Mouse (Mus musculus) liver, embryonic 16.5 days (tissue): Measurements from ENCODE around the gene Ing5. TPM values are rescaled to one million over a fixed set of nuclear protein-coding genes. Genes with fewer than 3 reads are reported as not detected.
"Not testable (repeated sequence)": the region's sequence is repeated elsewhere in the genome, so short reads cannot be mapped to it uniquely, and the experiment has no call there.

Experiments used
- ATAC-seq: fragments of 200-750 bp; cut with Nextera tagmentation; 2 replicates; pipeline ENCODE4 v1.8.0; 2017; ENCODE audit warnings: low read depth, mild to moderate bottlenecking, moderate number of reproducible peaks, moderate library complexity
- H3K27ac ChIP-seq: fragments of 300-500 bp; sonication (generic); 2 replicates; pipeline ENCODE4 v1.5.1; 2014; ENCODE audit warnings: mild to moderate bottlenecking, low read length
- H3K27me3 ChIP-seq: fragments of 300-500 bp; sonication (generic); 2 replicates; pipeline ENCODE4 v1.6.1; 2014; ENCODE audit warnings: low read depth, low read length, mixed read lengths; ENCODE audit not compliant: control insufficient read depth, insufficient read depth
- H3K36me3 ChIP-seq: fragments of 300-500 bp; sonication (generic); 2 replicates; pipeline ENCODE4 v1.6.1; 2014; ENCODE audit warnings: mild to moderate bottlenecking; ENCODE audit not compliant: control insufficient read depth, insufficient read depth
- H3K4me1 ChIP-seq: fragments of 300-500 bp; sonication (generic); 2 replicates; pipeline ENCODE4 v1.6.1; 2014; ENCODE audit warnings: low read depth, low read length, mixed read lengths; ENCODE audit not compliant: control insufficient read depth
- H3K4me2 ChIP-seq: fragments of 300-500 bp; sonication (generic); 2 replicates; pipeline ENCODE4 v1.6.1; 2014; ENCODE audit warnings: low read depth, low read length, mixed read lengths
- H3K4me3 ChIP-seq: fragments of 300-500 bp; sonication (generic); 2 replicates; pipeline ENCODE4 v1.5.1; 2014; ENCODE audit warnings: low read depth, mild to moderate bottlenecking, low read length
- H3K9ac ChIP-seq: fragments of 300-500 bp; sonication (generic); 2 replicates; pipeline ENCODE4 v1.6.1; 2014; ENCODE audit warnings: low read depth, low read length
- H3K9me3 ChIP-seq: fragments of 300-500 bp; sonication (generic); replicated peaks from 2 replicates; pipeline ENCODE4 v1.6.1; 2016; ENCODE audit warnings: low read length; ENCODE audit not compliant: control insufficient read depth
- WGBS: fragments of 180-500 bp; shearing (Covaris S2); extraction: QIAGEN DNeasy Blood & Tissue Kit; methylation state at CpG from one replicate; pipeline ENCODE4 v1.1.7; 2014; ENCODE audit not compliant: insufficient replicate concordance; 5-methylcytosine and 5-hydroxymethylcytosine counted together
- polyA plus RNA-seq: library from polyadenylated mRNA; unstranded; fragments of >200 nt; fragmentation: Nextera tagmentation; extraction: Ambion mirVana; gene quantifications from 2 replicates; pipeline ENCODE4 v1.2.1, GENCODE M21; 2015

The Ing5 gene
- polyA plus RNA-seq, 1 experiment from 2014 or later = 8.6 TPM

DNA sequence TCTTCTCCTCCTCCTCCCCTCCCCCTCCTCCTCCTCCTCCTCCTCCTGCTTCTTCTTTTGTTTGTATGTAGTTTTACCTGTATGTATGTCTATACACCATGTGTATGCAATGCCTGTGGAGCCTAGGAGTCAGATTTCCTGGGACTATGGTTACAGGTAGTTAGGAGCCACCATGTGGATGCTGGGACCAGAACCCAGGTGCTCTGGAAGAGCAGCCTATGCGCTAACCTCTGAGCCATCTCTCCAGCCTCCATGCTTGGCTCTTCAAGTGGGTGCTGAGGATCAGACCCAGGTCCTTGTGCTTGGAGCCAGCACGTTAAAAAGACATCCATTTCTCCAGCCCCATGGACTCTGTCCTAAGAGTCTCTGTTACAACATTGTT is 32.8 kb downstream of the Ing5 start:
- 69% methylated on average over 2 of the region's 2 CpGs for WGBS
- Histone ChIP-seq H3K4me1 (no peaks in the 10 kb centered on the region), H3K9me3 (no peaks in the 10 kb centered on the region), H3K36me3 (no peaks in the 10 kb centered on the region), H3K27me3 (no peaks in the 10 kb centered on the region), H3K4me3 (no peak overlapping the region), H3K4me2 (no peak overlapping the region), H3K9ac (no peak overlapping the region), H3K27ac (no peak overlapping the region)
- no peak for ATAC-seq

DNA sequence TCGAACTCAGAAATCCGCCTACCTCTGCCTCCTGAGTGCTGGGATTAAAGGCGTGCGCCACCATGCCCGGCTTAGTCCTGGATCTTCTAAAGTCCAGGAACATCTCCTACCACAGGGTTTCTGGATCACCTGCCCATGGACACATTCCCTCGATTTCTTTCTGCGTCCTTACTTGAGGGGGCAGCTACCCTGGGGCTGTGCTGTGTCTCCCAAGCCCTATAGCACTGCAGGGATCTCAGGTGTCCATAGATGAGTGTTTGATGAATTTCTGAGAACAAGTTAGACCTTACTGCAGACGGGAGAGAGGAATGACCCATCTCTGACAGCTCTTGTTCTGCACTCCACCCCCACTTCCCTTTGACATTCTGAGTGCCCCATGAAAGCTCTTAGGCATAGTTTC is 33.6 kb downstream of the Ing5 start:
- H3K9ac ChIP-seq = no peak overlapping the region
- no peaks in the 10 kb centered on the region for H3K27me3 ChIP-seq
- no peak overlapping the region for H3K27ac ChIP-seq
- WGBS = 85% methylated on average over 7 of the region's 8 CpGs
- H3K4me2 ChIP-seq = no peak overlapping the region
- no peak for ATAC-seq
- no peaks in the 10 kb centered on the region for H3K36me3 ChIP-seq
- no peak overlapping the region for H3K4me3 ChIP-seq
- H3K4me1 ChIP-seq = no peaks in the 10 kb centered on the region
- no peaks in the 10 kb centered on the region for H3K9me3 ChIP-seq

DNA sequence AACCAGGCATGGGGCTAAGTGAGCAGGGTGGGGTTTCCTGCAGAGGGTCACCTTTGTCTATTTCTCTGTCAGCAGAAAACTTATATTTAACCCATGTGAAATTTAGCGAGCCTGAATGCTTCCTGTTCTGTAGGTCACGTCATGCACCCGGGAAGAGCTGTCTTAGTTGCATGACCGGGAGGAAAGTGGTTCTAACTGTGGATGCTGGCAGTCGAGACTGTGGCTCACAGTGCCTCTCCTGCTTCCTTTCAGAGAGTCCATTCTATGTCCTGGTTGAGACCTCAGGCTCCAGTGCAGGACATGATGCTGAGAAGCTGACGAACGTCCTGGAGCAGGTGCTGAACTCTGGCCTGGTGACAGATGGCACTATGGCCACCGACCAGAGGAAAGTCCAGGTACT is 34.8 kb downstream of the Ing5 start:
- WGBS = 64% methylated on average over 8 of the region's 8 CpGs
- H3K4me1 ChIP-seq, H3K9me3 ChIP-seq, H3K36me3 ChIP-seq, H3K27ac ChIP-seq, H3K4me2 ChIP-seq, H3K4me3 ChIP-seq, ATAC-seq, H3K27me3 ChIP-seq, H3K9ac ChIP-seq: not testable (repeated sequence)

DNA sequence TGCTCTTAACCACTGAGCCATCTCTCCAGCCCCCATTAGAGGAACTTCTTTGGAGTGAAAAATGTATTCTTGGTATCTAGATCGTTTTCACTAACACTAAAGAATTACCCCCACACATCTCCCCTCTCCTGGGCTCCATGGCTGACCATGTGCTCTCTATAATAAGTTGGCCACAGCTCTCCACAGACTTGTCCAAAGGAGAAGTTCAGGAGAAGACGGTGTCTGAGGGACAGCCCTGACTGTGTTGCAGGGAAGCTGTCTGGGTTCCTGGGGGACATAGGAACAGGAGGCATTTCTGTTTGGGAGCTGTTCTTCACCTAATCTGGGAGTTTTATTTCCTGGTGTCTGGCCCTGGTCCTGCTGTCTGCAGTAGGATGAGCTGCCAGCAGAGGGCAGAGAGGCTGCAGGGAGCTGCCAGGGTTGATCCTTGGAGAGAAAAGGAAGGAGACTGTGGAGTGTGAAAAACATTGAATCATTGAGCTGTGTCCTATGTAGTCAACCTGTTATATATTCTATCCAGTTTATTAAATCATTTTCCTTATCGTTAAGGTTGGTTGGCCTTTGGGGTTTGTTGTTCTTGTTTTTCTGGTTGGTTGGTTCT is 42.1 kb downstream of the Ing5 start:
- not testable (repeated sequence) for H3K4me2 ChIP-seq, H3K9ac ChIP-seq, H3K27me3 ChIP-seq, H3K4me1 ChIP-seq, ATAC-seq, H3K4me3 ChIP-seq, H3K27ac ChIP-seq, H3K36me3 ChIP-seq, H3K9me3 ChIP-seq
- 63% methylated on average over 1 of the region's 3 CpGs for WGBS

DNA sequence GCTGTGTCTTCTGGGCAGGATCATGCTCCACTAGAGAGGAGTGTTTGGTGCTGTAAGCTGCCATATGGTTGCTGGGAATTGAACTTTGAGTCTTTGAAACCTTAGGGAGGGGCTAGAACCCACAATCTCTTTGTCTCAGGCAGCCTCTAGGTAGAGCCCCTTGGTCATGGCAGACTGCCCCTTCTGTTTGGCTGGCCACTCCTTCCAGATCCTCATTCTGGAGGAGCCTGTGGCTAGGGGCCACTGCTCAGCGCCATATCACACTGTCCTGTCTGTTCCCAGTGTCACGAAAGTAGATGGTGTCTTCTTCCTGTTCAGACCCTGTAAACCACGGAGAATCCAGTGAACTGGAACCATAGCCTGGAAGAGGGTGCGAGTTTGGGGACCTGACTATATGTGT is 52.0 kb downstream of the Ing5 start:
- H3K4me1 ChIP-seq, H3K27me3 ChIP-seq, H3K36me3 ChIP-seq, H3K27ac ChIP-seq, ATAC-seq, H3K4me3 ChIP-seq, H3K4me2 ChIP-seq, H3K9ac ChIP-seq, H3K9me3 ChIP-seq: not testable (repeated sequence)
- 42% methylated on average over 4 of the region's 4 CpGs for WGBS

DNA sequence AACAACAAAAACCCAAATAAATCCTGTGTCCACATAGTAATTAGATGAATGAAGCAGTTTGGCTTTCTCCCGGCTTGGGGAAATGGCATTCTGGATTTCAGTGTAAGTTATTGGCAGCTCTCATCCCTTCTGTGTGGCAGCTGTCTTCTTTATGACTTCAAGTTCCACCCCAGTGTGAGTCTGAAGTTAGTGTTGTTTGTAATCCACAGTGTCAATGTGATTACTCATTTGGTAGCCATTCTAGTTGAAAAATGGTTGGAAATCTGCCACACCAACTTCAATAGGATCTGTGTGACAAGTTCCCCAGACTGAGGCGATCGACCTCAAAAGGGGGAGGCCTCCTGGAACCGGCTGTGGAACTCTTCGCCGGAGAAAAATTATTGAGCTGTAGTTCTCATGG is 53.6 kb downstream of the Ing5 start:
- H3K4me2 ChIP-seq = no peak overlapping the region
- H3K9me3 ChIP-seq = no peaks in the 10 kb centered on the region
- H3K4me3 ChIP-seq = no peak overlapping the region
- H3K9ac ChIP-seq = no peak overlapping the region
- H3K27me3 ChIP-seq = no peaks in the 10 kb centered on the region
- H3K36me3 ChIP-seq = no peaks in the 10 kb centered on the region
- no peaks in the 10 kb centered on the region for H3K4me1 ChIP-seq
- WGBS = 73% methylated on average over 6 of the region's 6 CpGs
- H3K27ac ChIP-seq = no peak overlapping the region
- no peak for ATAC-seq

DNA sequence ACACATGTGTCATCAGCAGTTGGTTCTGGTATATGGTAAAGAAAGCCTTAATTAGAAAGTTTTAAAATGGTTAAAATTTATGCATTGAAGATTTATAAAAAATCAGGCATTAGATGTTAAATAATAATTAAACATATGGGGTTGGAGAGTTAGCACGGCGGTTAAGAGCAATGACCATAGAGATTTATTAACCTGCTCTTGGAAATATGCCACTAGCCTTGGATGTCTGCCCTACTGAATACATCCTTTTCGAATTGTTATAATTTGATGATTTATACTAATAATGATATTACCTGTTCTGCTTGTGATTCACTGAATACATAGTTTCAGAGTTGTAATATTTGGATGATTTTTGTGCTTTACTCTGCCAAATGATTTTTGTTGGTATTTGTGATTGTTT is 54.2 kb downstream of the Ing5 start:
- Histone ChIP-seq H3K4me1 (no peaks in the 10 kb centered on the region), H3K4me3 (no peak overlapping the region), H3K36me3 (no peaks in the 10 kb centered on the region), H3K27me3 (no peaks in the 10 kb centered on the region), H3K27ac (no peak overlapping the region), H3K9me3 (no peaks in the 10 kb centered on the region), H3K4me2 (no peak overlapping the region), H3K9ac (no peak overlapping the region)
- 69% methylated on average over 3 of the region's 3 CpGs for WGBS
- no peak for ATAC-seq

DNA sequence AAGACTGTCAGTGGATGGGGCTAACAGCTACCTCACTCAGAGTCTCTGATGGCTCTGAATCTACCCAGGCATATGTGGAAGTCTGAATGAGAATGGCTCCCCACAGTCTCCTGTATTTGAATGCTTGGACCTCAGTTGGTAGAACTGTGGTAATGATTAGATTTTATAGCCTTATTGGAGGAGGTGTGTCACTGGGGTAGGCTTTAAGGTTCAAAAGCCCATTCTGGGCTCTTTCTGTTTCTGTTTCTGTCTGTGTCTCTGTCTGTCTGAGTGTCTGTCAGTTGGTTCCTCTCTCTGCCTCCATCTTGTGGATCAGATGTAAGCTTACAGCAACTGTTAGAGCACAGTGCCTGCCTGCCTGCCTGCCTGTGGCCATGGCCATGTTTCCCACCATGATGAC is 55.9 kb downstream of the Ing5 start:
- Histone ChIP-seq H3K27me3 (no peaks in the 10 kb centered on the region), H3K27ac (no peak overlapping the region), H3K9ac (no peak overlapping the region), H3K4me1 (no peaks in the 10 kb centered on the region), H3K4me3 (no peak overlapping the region), H3K36me3 (no peaks in the 10 kb centered on the region), H3K9me3 (no peaks in the 10 kb centered on the region), H3K4me2 (no peak overlapping the region)
- ATAC-seq = no peak

DNA sequence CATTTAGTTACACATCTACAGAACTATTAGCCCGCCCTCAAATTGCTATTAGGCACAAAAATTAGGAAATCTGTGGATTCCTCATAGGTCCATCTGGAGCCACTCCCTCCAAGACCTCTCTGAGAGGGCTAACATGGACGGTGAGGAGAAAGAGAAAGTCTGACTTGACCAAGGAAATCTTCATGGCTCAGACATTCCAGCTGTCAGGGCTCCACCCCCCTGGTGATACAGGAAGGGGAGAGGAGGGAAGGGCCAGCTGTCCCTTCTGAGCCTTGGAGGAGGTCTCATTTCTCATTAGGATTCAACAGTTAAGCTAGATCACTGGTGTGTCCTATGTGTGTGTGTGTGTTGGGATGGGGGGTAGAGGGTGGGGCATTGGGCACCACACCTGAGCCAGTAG is 57.3 kb downstream of the Ing5 start, which contains the start of gene Gal3st2:
Gal3st2 (plus strand) TSS at position 259 of the 400 bp plus-strand sequence.
- H3K4me2 ChIP-seq, H3K4me1 ChIP-seq, H3K9me3 ChIP-seq, H3K4me3 ChIP-seq, H3K27me3 ChIP-seq, H3K36me3 ChIP-seq, ATAC-seq, H3K9ac ChIP-seq, H3K27ac ChIP-seq: not testable (repeated sequence)
- 24% methylated on average over 2 of the region's 2 CpGs for WGBS
